Mouse (Mus musculus): ENCODE measurements around the gene Rabgap1l. TPM values are rescaled to one million over a fixed set of nuclear protein-coding genes. Genes with fewer than 3 reads are reported as not detected.
A peak's percentile ranks its signal among the peaks of the same experiment; 100 is the strongest.

Rabgap1l gene
- polyA plus RNA-seq, 1 experiment, result 85.7 TPM

DNA sequence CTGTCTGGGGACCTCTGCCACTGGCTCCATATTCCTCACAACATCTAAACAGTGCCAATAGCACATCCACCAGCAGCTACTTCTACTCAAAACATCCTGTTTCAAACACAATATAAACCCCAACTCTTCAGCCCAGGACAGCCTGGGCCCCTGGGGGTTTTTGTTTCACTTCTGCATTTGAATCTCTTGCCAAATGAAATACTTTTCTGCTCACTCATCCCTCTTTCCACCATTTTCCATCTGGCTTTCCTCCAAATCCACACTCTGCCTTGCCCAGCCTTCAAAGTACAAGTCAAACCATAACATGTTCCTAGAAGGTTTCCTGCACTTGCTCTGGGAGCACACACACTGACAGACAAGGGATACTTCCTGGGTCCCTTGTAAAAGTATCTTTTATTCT, 559.1 kb downstream of the Rabgap1l start:
- Histone ChIP-seq H3K4me1 (peaks cover 46% of the 10 kb centered on the region), H3K27me3 (replicated peaks) (no peaks in the 10 kb centered on the region), H3K36me3 (replicated peaks; ENCODE audit: low read length) (peaks cover 93% of the 10 kb centered on the region), H3K4me3 (replicated peaks) (no peak overlapping the region), H3K9me3 (no peaks in the 10 kb centered on the region)
- TF ChIP-seq GATA1 (IDR thresholded peaks at IDR 0.05; ENCODE audit: borderline replicate concordance, low read length) (no peak), FLI1 (IDR thresholded peaks at IDR 0.05; ENCODE audit: low read length) (no peak)

DNA sequence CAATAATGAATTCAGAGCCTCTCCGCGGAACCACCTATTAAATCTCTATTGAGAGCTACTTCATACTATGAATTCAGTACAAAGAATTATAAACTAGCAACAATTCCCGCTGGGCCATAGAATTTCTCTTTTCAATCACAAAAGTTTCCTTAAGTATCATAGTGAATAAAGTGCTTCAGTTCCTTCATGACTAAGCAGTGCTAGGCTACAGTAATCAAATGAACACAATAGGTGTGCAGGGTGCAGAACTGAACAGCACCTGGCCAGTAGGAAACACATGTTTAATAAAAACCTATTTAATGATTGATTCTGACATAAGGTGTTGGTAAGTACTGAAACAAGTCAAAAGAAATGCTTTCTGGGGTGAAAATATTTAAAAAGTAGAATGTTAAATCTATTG, 560.9 kb downstream of the Rabgap1l start:
- H3K4me1 ChIP-seq, result peaks cover 30% of the 10 kb centered on the region
- TF ChIP-seq FLI1 (IDR thresholded peaks at IDR 0.05; ENCODE audit: low read length) (no peak), GATA1 (IDR thresholded peaks at IDR 0.05; ENCODE audit: borderline replicate concordance, low read length) (no peak)

DNA sequence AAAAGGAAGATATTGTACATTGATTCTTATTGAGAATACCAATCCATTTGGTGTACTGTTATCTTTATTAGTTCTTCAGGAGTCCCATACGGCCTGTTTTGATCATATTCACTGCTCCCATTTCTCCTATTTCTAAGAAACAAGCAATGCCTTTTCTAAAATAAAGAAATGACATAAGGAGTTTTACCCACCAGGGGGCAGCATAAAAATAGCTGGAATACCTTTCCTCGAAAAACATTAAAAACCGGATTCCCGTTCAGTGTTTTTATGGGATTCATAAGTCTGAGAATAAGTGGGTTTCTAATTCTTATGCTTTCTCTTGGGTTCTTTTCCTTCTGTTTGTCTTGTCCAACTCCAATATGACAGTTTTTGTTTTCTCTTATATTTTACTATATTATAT, 562.0 kb downstream of the Rabgap1l start:
- Histone ChIP-seq H3K36me3 (replicated peaks; ENCODE audit: low read length) (peaks cover 93% of the 10 kb centered on the region), H3K27me3 (replicated peaks) (no peaks in the 10 kb centered on the region), H3K4me1 (peaks cover 25% of the 10 kb centered on the region), H3K4me3 (replicated peaks) (no peak overlapping the region), H3K9me3 (no peaks in the 10 kb centered on the region)
- no peak for TF ChIP-seq GATA1 (IDR thresholded peaks at IDR 0.05; ENCODE audit: borderline replicate concordance, low read length)
- no peak for TF ChIP-seq FLI1 (IDR thresholded peaks at IDR 0.05; ENCODE audit: low read length)

More for the DNA sequence above, 560.9 kb downstream of the Rabgap1l start:
- Histone ChIP-seq H3K4me3 (replicated peaks) (no peak overlapping the region), H3K36me3 (replicated peaks; ENCODE audit: low read length) (peaks cover 93% of the 10 kb centered on the region), H3K27me3 (replicated peaks) (no peaks in the 10 kb centered on the region), H3K9me3 (no peaks in the 10 kb centered on the region)

DNA sequence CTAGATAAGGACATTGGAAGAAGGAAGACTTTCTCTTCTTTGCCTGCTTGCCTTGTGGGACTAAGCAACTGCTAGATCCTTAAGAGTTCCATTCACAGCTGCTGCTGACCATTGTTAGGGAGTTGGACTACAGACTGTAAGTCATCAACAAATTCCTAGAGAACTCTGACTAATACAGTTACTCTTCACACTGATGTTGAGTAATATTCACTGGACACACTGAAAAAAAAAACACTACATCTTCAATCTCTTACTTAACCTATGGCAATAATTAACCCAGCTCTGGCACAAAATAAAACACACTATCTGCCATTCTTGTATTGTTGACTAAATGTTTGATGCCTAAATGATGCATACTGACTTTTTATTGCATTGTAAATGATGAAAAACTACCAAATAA, 565.2 kb downstream of the Rabgap1l start:
- Histone ChIP-seq H3K36me3 (replicated peaks; ENCODE audit: low read length) (peaks cover 99% of the 10 kb centered on the region), H3K4me3 (replicated peaks) (no peak overlapping the region), H3K27me3 (replicated peaks) (no peaks in the 10 kb centered on the region), H3K4me1 (peaks cover 5% of the 10 kb centered on the region; the same call in 1 of the 2 replicates), H3K9me3 (no peaks in the 10 kb centered on the region)
- TF ChIP-seq GATA1 (IDR thresholded peaks at IDR 0.05; ENCODE audit: borderline replicate concordance, low read length) (no peak), FLI1 (IDR thresholded peaks at IDR 0.05; ENCODE audit: low read length) (no peak)

DNA sequence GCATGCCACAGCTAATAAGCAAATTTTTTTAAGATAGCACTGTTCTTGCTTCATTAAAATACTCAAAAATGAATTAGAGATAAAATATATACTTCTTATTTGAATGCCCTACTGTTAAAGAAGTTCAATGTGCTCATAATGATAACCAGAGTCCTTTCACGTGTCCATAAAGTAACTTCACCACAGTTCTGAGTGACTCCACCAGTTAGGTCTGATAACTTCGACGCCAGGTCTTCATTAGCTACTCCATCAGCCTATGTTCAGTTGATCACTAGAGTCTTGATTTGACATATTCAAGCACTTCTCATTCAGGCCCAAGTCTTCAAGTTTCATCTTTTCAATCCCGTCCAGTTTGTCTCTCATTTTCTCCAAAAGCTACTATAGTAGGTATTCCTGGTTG, 565.8 kb downstream of the Rabgap1l start:
- peaks cover 99% of the 10 kb centered on the region for H3K36me3 ChIP-seq (replicated peaks; ENCODE audit: low read length)
- H3K4me3 ChIP-seq (replicated peaks), result no peak overlapping the region
- no peak for TF ChIP-seq GATA1 (IDR thresholded peaks at IDR 0.05; ENCODE audit: borderline replicate concordance, low read length)
- no peak for TF ChIP-seq FLI1 (IDR thresholded peaks at IDR 0.05; ENCODE audit: low read length)
- no peaks in the 10 kb centered on the region for H3K27me3 ChIP-seq (replicated peaks)
- H3K4me1 ChIP-seq, result peaks cover 5% of the 10 kb centered on the region; the same call in 1 of the 2 replicates
- H3K9me3 ChIP-seq, result no peaks in the 10 kb centered on the region

DNA sequence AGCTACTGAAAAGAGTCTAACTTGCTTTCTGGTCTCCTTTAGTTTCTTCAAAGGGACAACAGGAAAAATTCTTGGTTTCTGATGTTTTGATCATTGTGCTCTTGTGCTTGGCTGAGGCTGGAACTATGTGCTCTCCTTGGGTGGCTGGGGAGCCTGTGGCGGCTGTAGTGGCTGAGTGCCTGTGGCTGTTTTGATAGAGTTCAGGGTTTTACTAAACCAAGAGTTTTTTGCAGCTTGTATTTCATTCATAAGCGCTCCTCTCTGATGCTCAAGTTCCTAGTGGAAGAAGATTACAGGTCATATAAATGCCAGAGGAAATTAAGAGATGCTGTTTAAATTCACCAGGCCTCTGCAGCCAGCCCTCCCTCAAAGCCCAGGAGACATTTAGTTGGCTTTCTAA, 568.9 kb downstream of the Rabgap1l start:
- H3K27me3 ChIP-seq (replicated peaks), result no peaks in the 10 kb centered on the region
- no peak overlapping the region for H3K4me3 ChIP-seq (replicated peaks)
- peaks cover 100% of the 10 kb centered on the region for H3K36me3 ChIP-seq (replicated peaks; ENCODE audit: low read length)
- TF ChIP-seq FLI1 (IDR thresholded peaks at IDR 0.05; ENCODE audit: low read length), result no peak
- no peak for TF ChIP-seq GATA1 (IDR thresholded peaks at IDR 0.05; ENCODE audit: borderline replicate concordance, low read length)
- H3K9me3 ChIP-seq, result no peaks in the 10 kb centered on the region
- H3K4me1 ChIP-seq, result no peaks in the 10 kb centered on the region

DNA sequence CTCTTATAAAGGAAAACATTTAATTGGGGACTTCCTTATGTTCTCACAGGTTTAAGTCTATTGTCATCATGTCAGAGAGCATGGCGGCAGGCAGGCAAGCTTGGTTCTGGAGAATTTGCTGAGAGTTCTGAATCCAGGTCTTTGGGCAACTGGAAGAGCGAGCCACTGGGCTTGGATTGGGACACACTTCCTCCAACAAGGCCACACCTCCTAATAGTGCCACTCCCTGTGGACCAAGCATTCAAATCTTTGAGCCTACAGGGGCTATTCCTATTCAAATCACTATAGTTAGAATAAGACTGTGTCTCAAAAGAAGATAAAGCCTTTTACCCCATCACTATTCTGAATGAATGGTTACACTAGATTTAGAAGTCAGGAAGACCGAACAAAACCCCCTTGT, 575.1 kb downstream of the Rabgap1l start:
- Histone ChIP-seq H3K4me1 (peaks cover 15% of the 10 kb centered on the region), H3K4me3 (replicated peaks) (no peak overlapping the region), H3K36me3 (replicated peaks; ENCODE audit: low read length) (peaks cover 40% of the 10 kb centered on the region), H3K27me3 (replicated peaks) (no peaks in the 10 kb centered on the region), H3K9me3 (no peaks in the 10 kb centered on the region)
- TF ChIP-seq GATA1 (IDR thresholded peaks at IDR 0.05; ENCODE audit: borderline replicate concordance, low read length) (no peak), FLI1 (IDR thresholded peaks at IDR 0.05; ENCODE audit: low read length) (no peak)

DNA sequence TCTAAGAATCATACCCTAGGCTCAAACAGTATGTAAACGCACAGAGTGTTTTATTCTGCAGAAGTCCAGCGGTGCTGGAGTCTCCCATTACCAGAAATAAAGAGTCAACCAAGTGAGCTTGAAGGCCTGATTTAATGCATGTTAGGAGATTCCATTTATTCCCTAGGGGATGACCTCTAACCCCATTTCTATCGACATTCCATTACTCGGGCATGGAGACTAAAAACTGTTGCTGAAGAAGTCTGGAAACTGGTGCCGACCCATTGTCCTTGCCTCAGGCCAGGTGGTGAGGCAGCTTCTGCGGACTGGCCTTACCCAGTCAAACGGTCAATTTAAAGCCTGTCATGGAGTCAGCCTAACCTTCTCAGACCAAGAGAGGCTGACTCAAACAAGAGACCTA, 578.8 kb downstream of the Rabgap1l start:
- Histone ChIP-seq H3K27me3 (replicated peaks) (no peaks in the 10 kb centered on the region), H3K9me3 (no peaks in the 10 kb centered on the region), H3K4me1 (peaks cover 32% of the 10 kb centered on the region), H3K36me3 (replicated peaks; ENCODE audit: low read length) (peaks cover 5% of the 10 kb centered on the region), H3K4me3 (replicated peaks) (peak overlapping the region; percentile 96)
- TF ChIP-seq GATA1 (IDR thresholded peaks at IDR 0.05; ENCODE audit: borderline replicate concordance, low read length) (no peak), FLI1 (IDR thresholded peaks at IDR 0.05; ENCODE audit: low read length) (no peak)

DNA sequence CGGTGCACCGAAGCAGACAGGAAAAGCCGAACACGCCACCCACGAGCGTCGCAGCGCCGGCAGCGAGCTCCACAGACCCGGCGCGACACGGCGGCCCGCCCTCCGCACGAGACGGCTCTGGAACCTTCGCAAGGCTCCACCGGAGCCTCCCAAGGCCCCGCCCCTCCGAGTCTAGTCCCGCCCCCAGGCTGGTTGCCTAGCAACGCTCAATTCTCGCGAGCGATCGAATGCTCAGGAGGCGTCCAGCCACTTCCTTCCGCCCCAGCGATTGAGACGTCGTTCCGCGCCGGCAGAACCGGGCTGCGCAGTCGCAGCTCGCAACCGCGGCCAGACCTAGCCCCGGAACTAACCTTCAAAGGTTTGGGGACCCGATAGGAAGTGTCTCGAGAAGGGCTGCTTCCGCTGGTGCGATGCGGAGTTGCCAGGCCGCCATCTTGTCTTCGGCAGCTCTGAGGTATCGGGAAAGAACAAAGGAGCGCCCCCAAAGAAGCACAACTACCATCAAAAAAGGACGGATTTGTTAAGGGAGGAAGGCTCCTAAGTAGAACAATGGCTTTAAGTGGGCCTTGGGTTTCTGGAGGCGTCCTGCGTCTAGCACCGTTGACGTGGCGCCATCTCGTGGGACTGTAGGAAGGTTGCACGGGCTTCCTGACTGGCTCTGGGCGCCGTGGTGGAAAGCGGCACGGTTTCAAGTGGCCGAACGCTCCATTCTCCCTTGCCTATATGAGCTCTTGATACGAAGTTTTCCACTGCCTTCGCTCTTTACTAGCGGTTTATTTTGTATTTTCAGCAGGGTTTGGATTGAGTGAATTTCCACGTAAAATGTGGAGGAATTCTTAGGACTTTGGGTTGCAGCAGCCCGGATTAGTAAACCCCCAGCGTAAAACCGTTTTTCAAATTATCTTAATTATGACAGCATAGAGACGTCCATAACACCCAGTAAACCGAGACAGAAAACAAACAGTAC, 580.0 kb downstream of the Rabgap1l start, which contains the start of gene Cacybp:
Gene Cacybp (minus strand): TSS at position 173 of the 967 bp plus-strand sequence.
- Histone ChIP-seq H3K4me1 (peaks cover 37% of the 10 kb centered on the region), H3K27me3 (replicated peaks) (no peaks in the 10 kb centered on the region), H3K4me3 (replicated peaks) (peak within 1 kb of the TSS; percentile 96), H3K9me3 (no peaks in the 10 kb centered on the region), H3K36me3 (replicated peaks; ENCODE audit: low read length) (peaks cover 8% of the 10 kb centered on the region)
- TF ChIP-seq FLI1 (IDR thresholded peaks at IDR 0.05; ENCODE audit: low read length) (peak; percentile 90), GATA1 (IDR thresholded peaks at IDR 0.05; ENCODE audit: borderline replicate concordance, low read length) (0 out of 3 replicates have a peak, but pooled peaks have one; percentile 28)

DNA sequence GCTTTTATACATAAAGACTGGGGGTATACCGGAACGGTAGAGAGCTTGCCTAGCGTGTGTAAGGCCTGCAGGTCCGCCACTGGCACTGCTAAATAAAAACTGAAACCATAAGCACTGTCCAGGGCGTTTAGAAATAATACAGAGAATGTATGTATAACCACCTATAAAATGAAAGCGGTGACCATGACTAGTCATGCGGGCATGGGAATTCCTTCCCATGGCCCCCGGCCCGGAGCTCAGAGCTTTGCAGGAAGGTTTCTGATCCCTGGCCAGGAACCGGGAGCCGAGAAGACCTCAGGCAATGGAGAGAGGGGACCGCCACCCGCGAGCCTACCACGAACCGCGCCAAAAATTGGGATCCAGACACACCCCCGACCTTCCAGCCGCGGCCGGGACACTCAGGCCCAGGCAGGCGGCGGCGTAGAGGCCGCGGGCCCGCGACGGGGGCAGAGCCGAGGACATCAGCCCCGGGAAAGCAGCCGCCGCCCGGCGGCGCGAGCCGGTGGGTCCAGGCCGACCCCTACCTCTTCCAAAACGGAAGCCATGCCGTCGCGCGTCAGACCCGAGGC, 580.8 kb downstream of the Rabgap1l start:
- peak overlapping the region; percentile 96 for H3K4me3 ChIP-seq (replicated peaks)
- TF ChIP-seq FLI1 (IDR thresholded peaks at IDR 0.05; ENCODE audit: low read length) (no peak), GATA1 (IDR thresholded peaks at IDR 0.05; ENCODE audit: borderline replicate concordance, low read length) (no peak)

More for the DNA sequence above, 580.8 kb downstream of the Rabgap1l start:
- Histone ChIP-seq H3K4me1 (peaks cover 45% of the 10 kb centered on the region), H3K9me3 (no peaks in the 10 kb centered on the region), H3K27me3 (replicated peaks) (no peaks in the 10 kb centered on the region), H3K36me3 (replicated peaks; ENCODE audit: low read length) (peaks cover 15% of the 10 kb centered on the region)
